Mouse (Mus musculus) bone marrow macrophage, adult 2 months (primary cell): Measurements from ENCODE around the gene Fbxl17.

Source experiments
- CTCF ChIP-seq: IDR thresholded peaks from 2 replicates; pipeline ENCODE4 v1.5.1; 2012; ENCODE audit warnings: low read depth, mild to moderate bottlenecking, low read length, moderate library complexity
- POLR2A ChIP-seq: IDR thresholded peaks from 2 replicates; pipeline ENCODE4 v1.6.1; 2012; ENCODE audit warnings: mild to moderate bottlenecking, low read depth, low read length, borderline replicate concordance

GRCm38 (mm10) chr17:63364605-63365004 is 135.2 kb downstream of the Fbxl17 start:
- no peak for TF ChIP-seq CTCF
- TF ChIP-seq POLR2A = no peak
